Mouse (Mus musculus) kidney, adult 2 months (tissue): Measurements from ENCODE around the gene Mxd4. TPM values are rescaled to one million over a fixed set of nuclear protein-coding genes. Genes with fewer than 3 reads are reported as not detected.

ENCODE experiments used
- DNase-seq: peaks from one replicate; pipeline ENCODE4 v3.0.0; 2021
- H3K27ac ChIP-seq: fragments of 200-500 bp; 2 replicates; pipeline ENCODE4 v1.5.1; 2012; ENCODE audit warnings: low read depth, low read length, control low read depth, inconsistent platforms; ENCODE audit not compliant: insufficient read depth
- H3K27me3 ChIP-seq: fragments of 200-500 bp; replicated peaks from 2 replicates; pipeline ENCODE4 v1.6.1; 2012; ENCODE audit warnings: mild to moderate bottlenecking, moderate library complexity, low read length, inconsistent platforms; ENCODE audit not compliant: control insufficient read depth, insufficient read depth
- H3K36me3 ChIP-seq: fragments of 200-500 bp; 2 replicates; pipeline ENCODE4 v1.6.1; 2012; ENCODE audit warnings: mild to moderate bottlenecking, moderate library complexity, low read length, inconsistent platforms; ENCODE audit not compliant: control insufficient read depth, insufficient read depth
- H3K4me1 ChIP-seq: fragments of 200-500 bp; 2 replicates; pipeline ENCODE4 v1.6.1; 2011; ENCODE audit warnings: low read length; ENCODE audit not compliant: control insufficient read depth, insufficient read depth
- H3K4me3 ChIP-seq: fragments of 200-500 bp; 2 replicates; pipeline ENCODE4 v1.5.1; 2011; ENCODE audit warnings: mild to moderate bottlenecking, low read depth, low read length, control low read depth; ENCODE audit not compliant: insufficient read depth
- CTCF ChIP-seq: fragments of 200-500 bp; conservative IDR thresholded peaks from 2 replicates; pipeline ENCODE4 v1.5.1; 2011; ENCODE audit warnings: low read depth, mild to moderate bottlenecking, control low read depth, low read length, moderate library complexity, mixed read lengths; ENCODE audit not compliant: insufficient read depth, insufficient read length
- POLR2A ChIP-seq: fragments of 200-500 bp; IDR thresholded peaks from one replicate; pipeline ENCODE4 v1.6.1; 2011; ENCODE audit warnings: low read depth, low read length, control low read depth
- WGBS: fragments of 180-500 bp; shearing (Covaris S2); methylation state at CpG from one replicate; pipeline ENCODE4 v1.1.7; 2018; 5-methylcytosine and 5-hydroxymethylcytosine counted together
- polyA plus RNA-seq: library from polyadenylated mRNA; depleted of rRNA; stranded (reverse); fragments of >200 nt; gene quantifications from 2 replicates; pipeline ENCODE4 v1.2.3, GENCODE M21; 2012; rRNA removed

Gene Mxd4
- 143 and 164 TPM in 2 replicates for polyA plus RNA-seq

- no peaks in the 10 kb centered on the region for H3K36me3 ChIP-seq
- H3K27me3 ChIP-seq: no peaks in the 10 kb centered on the region
- H3K4me1 ChIP-seq: peaks cover 43% of the 10 kb centered on the region
- H3K4me3 ChIP-seq: peak within 1 kb of the TSS; percentile 62
- peak; percentile 100 for DNase-seq
- H3K27ac ChIP-seq: peak within 1 kb of the TSS; percentile 87
- TF ChIP-seq CTCF: no peak
- TF ChIP-seq POLR2A: peak; percentile 88
- WGBS: under 1% methylated on average over 60 of the region's 60 CpGs
Observed at GRCm38 (mm10) chr5:34187601-34188316, at the start of gene Mxd4. TSS of gene Mxd4 (minus strand) at chr5:34187720.

GRCm38 (mm10) chr5:34235898-34236420 is 48.4 kb upstream of the Mxd4 start:
- Histone ChIP-seq H3K27ac (no peak overlapping the region), H3K36me3 (no peaks in the 10 kb centered on the region), H3K27me3 (no peaks in the 10 kb centered on the region), H3K4me3 (no peak overlapping the region; the same call in 1 of the 2 replicates), H3K4me1 (no peaks in the 10 kb centered on the region)
- peak; percentile 21 for DNase-seq
- TF ChIP-seq CTCF (peak; percentile 83), POLR2A (no peak)
- 54% methylated on average over 10 of the region's 10 CpGs for WGBS

GRCm38 (mm10) chr5:34235056-34235455 is 47.5 kb upstream of the Mxd4 start:
- Histone ChIP-seq H3K27ac (no peak overlapping the region), H3K27me3 (no peaks in the 10 kb centered on the region), H3K4me3 (no peak overlapping the region), H3K36me3 (no peaks in the 10 kb centered on the region), H3K4me1 (no peaks in the 10 kb centered on the region)
- DNase-seq: no peak
- TF ChIP-seq POLR2A (no peak), CTCF (no peak)
- WGBS: 67% methylated on average over 4 of the region's 4 CpGs

- Histone ChIP-seq H3K4me1 (no peaks in the 10 kb centered on the region), H3K4me3 (no peak overlapping the region), H3K27me3 (no peaks in the 10 kb centered on the region), H3K27ac (no peak overlapping the region), H3K36me3 (no peaks in the 10 kb centered on the region)
- WGBS: 93% methylated on average over 6 of the region's 6 CpGs
- no peak for TF ChIP-seq CTCF
- TF ChIP-seq POLR2A: no peak
- DNase-seq: no peak
Observed at GRCm38 (mm10) chr5:34233221-34233515, 45.6 kb upstream of the Mxd4 start.

DNA sequence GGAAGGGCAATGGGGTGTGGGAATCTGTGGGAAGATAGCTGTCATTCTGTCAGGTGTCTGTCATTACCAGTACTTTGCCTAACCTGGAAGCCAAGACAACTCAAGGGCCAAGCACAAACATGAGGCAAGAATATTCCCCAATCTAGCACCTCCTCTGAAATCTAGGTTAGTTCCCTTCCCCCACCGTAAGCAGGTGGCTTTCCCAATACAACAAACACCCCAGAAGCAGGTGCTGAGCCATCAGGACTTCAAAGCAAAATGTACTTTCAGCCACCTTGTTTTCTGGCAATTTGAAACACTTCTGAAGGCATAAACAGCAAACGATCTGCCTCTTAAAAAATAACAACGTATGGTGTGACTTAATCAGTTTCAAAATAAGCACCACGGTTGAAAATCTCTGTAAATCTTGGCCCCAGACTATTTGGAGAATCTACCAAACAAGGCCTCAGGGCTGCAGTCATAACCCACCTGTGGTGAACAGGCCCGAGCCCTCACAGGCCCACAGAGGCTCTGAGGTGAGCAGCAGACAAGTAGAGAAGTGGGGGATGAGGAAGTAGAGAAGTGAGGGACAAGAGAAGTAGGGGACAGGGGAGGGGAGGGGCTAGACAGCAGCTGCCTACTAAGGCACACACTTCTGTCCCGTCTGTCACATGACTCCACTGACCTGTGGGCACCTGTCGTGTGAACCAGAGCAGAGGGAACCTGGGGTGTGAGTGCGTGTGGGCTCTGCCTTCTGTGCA is 45.1 kb upstream of the Mxd4 start:
- TF ChIP-seq POLR2A: no peak
- no peak for TF ChIP-seq CTCF
- no peak for DNase-seq
- Histone ChIP-seq H3K36me3 (no peaks in the 10 kb centered on the region), H3K27me3 (no peaks in the 10 kb centered on the region), H3K4me1 (no peaks in the 10 kb centered on the region), H3K27ac (no peak overlapping the region), H3K4me3 (no peak overlapping the region)
- 66% methylated on average over 8 of the region's 8 CpGs for WGBS

DNA sequence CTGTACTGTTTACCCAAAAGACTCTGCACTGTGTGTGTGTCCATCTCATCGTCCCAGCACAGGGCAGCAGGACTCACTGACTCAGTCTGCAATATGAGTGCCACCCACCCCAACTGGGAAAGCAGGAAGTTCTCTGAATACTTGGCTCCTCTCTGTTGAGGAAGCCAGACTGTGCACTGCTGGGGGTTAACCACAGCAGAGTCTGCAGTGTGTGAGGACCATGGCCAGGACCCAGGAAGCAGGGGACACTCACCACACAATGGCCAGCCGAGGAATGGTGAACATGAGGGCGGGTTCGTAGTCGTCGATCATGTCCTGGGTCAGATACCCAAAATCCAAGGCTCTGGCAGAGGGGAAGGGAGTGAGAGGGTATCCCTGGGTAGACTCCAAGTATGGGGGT is 44.4 kb upstream of the Mxd4 start:
- H3K27me3 ChIP-seq: no peaks in the 10 kb centered on the region
- H3K27ac ChIP-seq: no peak overlapping the region
- 74% methylated on average over 6 of the region's 6 CpGs for whole genome bisulfite sequencing
- H3K4me3 ChIP-seq: no peak overlapping the region
- TF ChIP-seq CTCF (no peak), POLR2A (no peak)
- DNase-seq: peak; percentile 12
- H3K36me3 ChIP-seq: no peaks in the 10 kb centered on the region
- H3K4me1 ChIP-seq: no peaks in the 10 kb centered on the region

- no peaks in the 10 kb centered on the region for H3K27me3 ChIP-seq
- DNase-seq: no peak
- no peak overlapping the region for H3K4me3 ChIP-seq
- no peaks in the 10 kb centered on the region for H3K36me3 ChIP-seq
- H3K27ac ChIP-seq: no peak overlapping the region
- H3K4me1 ChIP-seq: no peaks in the 10 kb centered on the region
- TF ChIP-seq POLR2A: no peak
- 87% methylated on average over 9 of the region's 9 CpGs for WGBS
Observed at GRCm38 (mm10) chr5:34230599-34231485, 43.3 kb upstream of the Mxd4 start.
